Comparison of ENCODE assay signal across 18 mouse cellular contexts in genomic region chr1:165696040-165696439, GRCm38 (mm10). TPM values are rescaled to one million over a fixed set of nuclear protein-coding genes. Genes with fewer than 3 reads are reported as not detected.
DNase-seq lines count a peak whose midpoint lies in the region; ATAC-seq lines count a peak whose summit lies in the region.
"Had no signal": no experiment of that assay in that cellular context is flagged by ENCODE, and none has a peak within 500 bp of the region (broad histone marks: within the 10 kb centered on the region; RNA-seq: fewer than 3 reads in every experiment).

No protein-coding gene starts in this region.

- peaks cover 94% of the 10 kb centered on the region for H3K4me1 ChIP-seq in heart, embryonic 10.5 days
- peaks cover 89% of the 10 kb centered on the region for H3K4me1 ChIP-seq in heart, embryonic 15.5 days (replicated peaks)
- H3K4me1 ChIP-seq in kidney, embryonic 15.5 days, result peaks cover 76% of the 10 kb centered on the region

- no peak for ATAC-seq in heart, embryonic 15.5 days (replicated peaks; ENCODE audit: insufficient number of reproducible peaks, insufficient read depth, low FRiP score, low read depth)
- no peak for ATAC-seq in kidney, embryonic 15.5 days (replicated peaks; ENCODE audit: low FRiP score)
- ATAC-seq: forebrain, embryonic 13.5 days; forebrain, postnatal 0 days; hindbrain, postnatal 0 days had no signal

- H3K27me3 ChIP-seq in heart, embryonic 10.5 days (ENCODE audit: insufficient read depth, poor library complexity, severe bottlenecking), result no peaks in the 10 kb centered on the region
- no peaks in the 10 kb centered on the region for H3K27me3 ChIP-seq in heart, embryonic 15.5 days
- H3K27me3 ChIP-seq in kidney, embryonic 15.5 days, result no peaks in the 10 kb centered on the region
- H3K27me3 ChIP-seq: forebrain, embryonic 13.5 days; hindbrain, embryonic 13.5 days had no signal

- 70% methylated on average over 5 of the region's 5 CpGs for WGBS in heart, embryonic 10.5 days
- 72% methylated on average over 5 of the region's 5 CpGs for WGBS in heart, embryonic 15.5 days
- WGBS in kidney, embryonic 15.5 days, result 72% methylated on average over 5 of the region's 5 CpGs

- H3K4me3 ChIP-seq in heart, embryonic 10.5 days, result no peak overlapping the region
- H3K4me3 ChIP-seq in heart, embryonic 15.5 days, result no peak overlapping the region
- no peak overlapping the region for H3K4me3 ChIP-seq in kidney, embryonic 15.5 days (replicated peaks)
- H3K4me3 ChIP-seq: embryonic facial prominence, embryonic 10.5 days; forebrain, embryonic 13.5 days; hindbrain, embryonic 13.5 days had no signal

- no peak overlapping the region for H3K9ac ChIP-seq in heart, embryonic 15.5 days
- H3K9ac ChIP-seq in kidney, embryonic 15.5 days, result no peak overlapping the region
- H3K9ac ChIP-seq: forebrain, embryonic 13.5 days; forebrain, postnatal 0 days; hindbrain, embryonic 13.5 days had no signal

- peak overlapping the region; percentile 74; the same call in 1 of the 2 replicates for H3K27ac ChIP-seq in heart, embryonic 10.5 days
- H3K27ac ChIP-seq in heart, embryonic 15.5 days, result peak overlapping the region; percentile 72
- H3K27ac ChIP-seq in kidney, embryonic 15.5 days, result peak overlapping the region; percentile 80
- H3K27ac ChIP-seq: embryonic facial prominence, embryonic 10.5 days; forebrain, embryonic 13.5 days; hindbrain, embryonic 13.5 days; hindbrain, postnatal 0 days had no signal

- H3K36me3 ChIP-seq in heart, embryonic 10.5 days, result peaks cover 41% of the 10 kb centered on the region
- peaks cover 2% of the 10 kb centered on the region; the same call in 1 of the 2 replicates for H3K36me3 ChIP-seq in heart, embryonic 15.5 days
- H3K36me3 ChIP-seq in kidney, embryonic 15.5 days, result peaks cover 4% of the 10 kb centered on the region
- H3K36me3 ChIP-seq: embryonic facial prominence, embryonic 10.5 days; hindbrain, embryonic 13.5 days had no signal

- DNase-seq in heart, embryonic 10.5 days (ENCODE audit: low spot score), result no peak
- no peak for DNase-seq in heart, adult 18-20 months
- DNase-seq in heart, postnatal 25 days (ENCODE audit: low spot score), result no peak
- no peak for DNase-seq in kidney, adult 11 months
- DNase-seq in T-cell, adult 2 months (ENCODE audit: low spot score), result no peak
- DNase-seq: adrenal gland, adult 8-10 months; adrenal gland, postnatal 36 days; cerebellum, adult 2 months; cerebellum, postnatal 10 days; forebrain, postnatal 0 days; kidney, adult 2 months; kidney, postnatal 25 days had no signal

- intact Hi-C loops in heart, postnatal 25 days (cut with DNase I), result no loop called here

- H3K4me2 ChIP-seq in heart, embryonic 15.5 days, result no peak overlapping the region
- no peak overlapping the region for H3K4me2 ChIP-seq in kidney, embryonic 15.5 days
- H3K4me2 ChIP-seq: forebrain, embryonic 13.5 days; hindbrain, embryonic 13.5 days had no signal

- no peaks in the 10 kb centered on the region for H3K9me3 ChIP-seq in heart, embryonic 10.5 days
- H3K9me3 ChIP-seq in heart, embryonic 15.5 days (replicated peaks), result no peaks in the 10 kb centered on the region
- H3K9me3 ChIP-seq in kidney, embryonic 15.5 days (replicated peaks), result no peaks in the 10 kb centered on the region
- H3K9me3 ChIP-seq: embryonic facial prominence, embryonic 10.5 days; forebrain, embryonic 13.5 days; hindbrain, embryonic 13.5 days had no signal

RNA-seq across cellular contexts. Expression of gene Rcsd1, which starts 13.5 kb away (rescaled TPM):
- polyA plus RNA-seq in heart, embryonic 10.5 days (2016; fragmentation: Nextera tagmentation; extraction: Ambion mirVana), result 100 and 130 TPM in 2 replicates
- total RNA-seq in heart, adult 18-20 months (2021), result 10 to 100 TPM; 66.6 to 67.6 TPM
- polyA plus RNA-seq in heart, embryonic 15.5 days (2015; fragmentation: Nextera tagmentation; extraction: Ambion mirVana), result 90.4 and 98.4 TPM in 2 replicates
- 10 to 100 TPM; 79.6 to 81.5 TPM for total RNA-seq in heart, postnatal 25 days (2021)
- 56.2 and 57.8 TPM in 2 replicates for polyA plus RNA-seq in kidney, embryonic 15.5 days (2015; fragmentation: Nextera tagmentation; extraction: Ambion mirVana)
